Mouse (Mus musculus): ENCODE measurements around the gene Cyren. TPM values are rescaled to one million over a fixed set of nuclear protein-coding genes. Genes with fewer than 3 reads are reported as not detected.

The Cyren gene
- polyA plus RNA-seq (2016; fragmentation: Nextera tagmentation; extraction: Ambion mirVana): 12.0 and 16.1 TPM in 2 replicates

DNA sequence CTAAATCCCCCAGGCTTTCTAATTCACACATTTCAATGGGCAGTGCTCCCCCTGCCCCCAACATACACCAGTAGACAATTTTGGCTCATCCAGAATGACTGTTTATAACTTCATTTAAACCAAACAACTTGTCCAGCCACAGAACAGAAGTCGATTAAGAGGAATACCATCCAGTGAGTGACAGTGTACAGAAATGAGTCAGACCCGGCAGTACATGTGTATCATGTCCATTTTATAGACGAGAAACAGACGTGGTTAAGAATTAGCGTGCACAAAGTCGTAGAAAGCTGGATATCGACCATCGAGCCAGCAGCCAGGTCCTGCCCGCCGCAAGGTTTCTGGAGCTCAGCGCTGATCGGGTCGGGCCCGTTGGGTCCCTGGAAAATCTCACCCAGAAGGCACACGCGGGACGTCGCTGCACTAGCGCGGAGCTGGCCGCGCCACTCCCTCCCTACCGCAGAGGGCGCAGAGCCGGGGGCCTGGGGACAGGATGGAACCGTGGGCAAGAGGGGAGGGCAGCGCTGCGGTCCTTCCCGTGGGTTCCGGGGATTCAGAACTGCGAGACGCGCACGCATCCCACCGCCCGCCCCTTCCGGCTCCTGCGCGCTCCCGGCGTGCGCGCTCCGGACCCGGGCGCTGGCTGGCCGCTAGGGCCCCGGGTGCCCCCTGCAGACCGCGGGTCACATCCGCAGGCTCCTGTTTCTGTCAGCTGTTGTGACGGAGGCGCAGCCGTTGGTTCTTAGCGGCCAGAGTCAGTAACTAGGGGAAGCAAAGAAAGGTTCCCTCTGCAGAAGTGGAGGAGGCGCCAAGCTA, at the start of gene Cyren:
Cyren (minus strand) TSS at position 552 of the 813 bp plus-strand sequence.
- Histone ChIP-seq H3K4me3 (peak within 1 kb of the TSS; percentile 66), H3K9me3 (no peaks in the 10 kb centered on the region), H3K4me2 (replicated peaks) (peak within 1 kb of the TSS; percentile 75), H3K27me3 (replicated peaks) (no peaks in the 10 kb centered on the region), H3K9ac (peak within 1 kb of the TSS; percentile 75), H3K36me3 (peaks cover 18% of the 10 kb centered on the region), H3K4me1 (peaks cover 25% of the 10 kb centered on the region), H3K27ac (peak within 1 kb of the TSS; percentile 68)
- WGBS: 1% methylated on average over 56 of the region's 56 CpGs
- peak; percentile 93 for ATAC-seq (ENCODE audit: low FRiP score, low read depth)

DNA sequence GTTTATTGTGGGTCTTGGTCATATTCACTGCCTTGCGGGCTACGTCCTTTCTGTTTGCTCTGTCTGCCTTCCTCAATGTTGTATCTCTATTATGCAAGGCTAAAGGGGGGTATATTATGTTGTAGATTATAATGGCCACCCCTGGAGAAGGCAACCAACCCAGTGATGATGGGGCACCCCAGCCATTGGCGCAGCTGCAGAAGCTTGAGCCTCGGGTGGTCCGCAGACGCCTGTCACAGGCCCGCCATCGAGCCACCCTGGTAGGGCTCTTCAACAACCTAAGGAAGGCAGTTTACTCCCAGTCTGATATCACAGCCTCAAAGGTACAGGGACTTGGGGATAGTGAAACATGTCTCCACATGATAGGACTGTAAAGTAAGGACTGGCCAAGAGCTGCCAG, 49.7 kb upstream of the Cyren start:
- no peaks in the 10 kb centered on the region for H3K27me3 ChIP-seq (replicated peaks)
- 93% methylated on average over 8 of the region's 8 CpGs for WGBS
- no peaks in the 10 kb centered on the region for H3K4me1 ChIP-seq
- H3K4me3 ChIP-seq: no peak overlapping the region
- no peak overlapping the region for H3K27ac ChIP-seq
- H3K9ac ChIP-seq: no peak overlapping the region
- no peaks in the 10 kb centered on the region for H3K9me3 ChIP-seq
- no peak for ATAC-seq (ENCODE audit: low FRiP score, low read depth)
- H3K36me3 ChIP-seq: no peaks in the 10 kb centered on the region
- no peak overlapping the region for H3K4me2 ChIP-seq (replicated peaks)

DNA sequence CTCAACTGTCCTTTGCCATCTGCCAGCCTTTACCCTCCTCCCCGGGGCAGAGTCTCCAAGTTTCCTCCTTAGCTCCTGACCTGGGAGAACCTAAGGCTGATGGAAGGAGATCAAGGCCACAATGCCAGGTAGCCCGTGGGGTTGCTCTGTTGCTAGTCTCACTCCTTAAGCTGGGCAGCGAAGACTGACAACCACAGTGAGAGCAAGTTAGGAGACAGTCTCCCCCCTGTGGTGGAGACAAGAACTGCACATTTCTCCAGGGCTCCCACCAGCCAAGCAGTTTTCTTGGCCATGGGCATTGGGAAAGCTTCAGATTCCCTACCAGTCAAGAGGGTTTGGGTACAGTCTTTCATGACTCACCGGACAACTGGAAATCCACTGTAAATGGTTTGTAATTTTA, 49.3 kb upstream of the Cyren start:
- Histone ChIP-seq H3K27me3 (replicated peaks) (no peaks in the 10 kb centered on the region), H3K9me3 (no peaks in the 10 kb centered on the region), H3K4me1 (no peaks in the 10 kb centered on the region), H3K4me2 (replicated peaks) (no peak overlapping the region), H3K36me3 (no peaks in the 10 kb centered on the region), H3K4me3 (no peak overlapping the region), H3K9ac (no peak overlapping the region), H3K27ac (no peak overlapping the region)
- WGBS: 40% methylated on average over 4 of the region's 4 CpGs
- ATAC-seq (ENCODE audit: low FRiP score, low read depth): peak; percentile 58; the same call in 1 of the 2 replicates

DNA sequence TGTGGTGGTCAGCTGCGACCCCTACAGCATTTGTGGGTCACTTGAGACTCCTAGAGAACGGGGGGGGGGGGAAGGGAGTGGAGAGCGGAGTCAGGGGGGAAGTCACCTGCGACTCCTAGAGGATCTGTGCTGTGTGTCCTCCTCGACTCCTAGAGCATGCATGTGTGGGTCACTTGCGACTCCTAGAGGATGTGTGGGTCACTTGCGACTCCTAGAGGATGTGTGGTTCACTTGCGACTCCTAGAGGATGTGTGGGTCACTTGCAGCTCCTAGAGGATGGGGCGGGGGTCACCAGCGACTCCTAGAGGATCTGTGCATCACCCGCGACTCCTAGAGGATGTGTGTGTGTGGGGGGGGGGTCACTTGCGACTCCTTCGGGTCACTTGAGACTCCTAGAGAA, 44.1 kb upstream of the Cyren start:
- Histone ChIP-seq H3K4me3 (no peak overlapping the region), H3K27ac (no peak overlapping the region), H3K36me3 (no peaks in the 10 kb centered on the region), H3K9me3 (no peaks in the 10 kb centered on the region), H3K4me1 (no peaks in the 10 kb centered on the region), H3K27me3 (replicated peaks) (no peaks in the 10 kb centered on the region), H3K4me2 (replicated peaks) (no peak overlapping the region), H3K9ac (no peak overlapping the region)
- ATAC-seq (ENCODE audit: low FRiP score, low read depth): no peak
- 66% methylated on average over 14 of the region's 14 CpGs for WGBS

DNA sequence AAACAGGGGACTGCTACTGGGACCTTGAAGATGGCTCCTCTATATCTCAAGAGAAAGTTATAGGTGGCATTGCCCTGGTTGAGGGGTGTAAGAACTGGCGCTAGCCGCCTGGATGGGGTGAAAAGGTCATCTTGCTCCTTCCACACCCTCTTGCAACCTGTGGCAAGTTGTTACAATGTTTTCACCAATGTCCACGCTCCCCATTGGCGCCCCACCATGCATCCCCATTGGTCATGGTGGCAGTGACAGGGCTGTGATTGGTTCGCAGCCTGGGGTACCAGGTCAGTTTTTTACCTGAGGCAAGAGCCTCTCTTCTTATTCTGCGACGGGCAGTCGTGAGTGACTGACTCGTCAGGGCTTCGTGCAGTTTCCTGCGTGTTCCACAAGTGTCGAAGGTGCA, 42.8 kb upstream of the Cyren start:
- H3K9me3 ChIP-seq: no peaks in the 10 kb centered on the region
- H3K4me2 ChIP-seq (replicated peaks): no peak overlapping the region
- no peak overlapping the region for H3K9ac ChIP-seq
- H3K27me3 ChIP-seq (replicated peaks): no peaks in the 10 kb centered on the region
- H3K4me3 ChIP-seq: no peak overlapping the region
- 93% methylated on average over 12 of the region's 12 CpGs for WGBS
- no peaks in the 10 kb centered on the region for H3K4me1 ChIP-seq
- no peaks in the 10 kb centered on the region for H3K36me3 ChIP-seq
- H3K27ac ChIP-seq: no peak overlapping the region
- no peak for ATAC-seq (ENCODE audit: low FRiP score, low read depth)

DNA sequence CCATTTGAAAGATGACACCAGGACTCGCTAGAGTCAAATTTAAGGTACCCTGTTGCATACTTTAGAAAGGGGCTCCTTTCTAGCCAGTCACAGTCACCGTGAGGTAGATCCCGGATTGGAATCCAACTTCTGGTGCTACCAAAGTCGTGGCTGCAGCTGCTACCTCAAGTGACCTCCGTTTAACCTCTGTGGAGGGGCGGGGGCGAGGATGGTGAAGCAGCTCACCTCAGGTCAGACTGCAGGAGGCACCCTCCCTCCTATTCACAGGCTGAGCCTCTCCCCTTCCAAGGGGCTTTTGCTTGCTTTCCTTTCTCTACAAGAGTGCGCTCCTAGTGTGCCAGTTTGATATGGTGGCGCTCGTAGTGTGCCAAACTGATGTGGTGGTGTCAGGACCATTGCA, 42.1 kb upstream of the Cyren start, which contains the start of gene Stra8:
Stra8 (plus strand) TSS at position 208 of the 400 bp plus-strand sequence.
- Histone ChIP-seq H3K4me1 (no peaks in the 10 kb centered on the region), H3K36me3 (no peaks in the 10 kb centered on the region), H3K9me3 (no peaks in the 10 kb centered on the region), H3K4me3 (no peak within 1 kb of the TSS), H3K27me3 (replicated peaks) (no peaks in the 10 kb centered on the region), H3K9ac (no peak within 1 kb of the TSS), H3K4me2 (replicated peaks) (no peak within 1 kb of the TSS), H3K27ac (no peak within 1 kb of the TSS)
- 42% methylated on average over 10 of the region's 10 CpGs for whole genome bisulfite sequencing
- no peak for ATAC-seq (ENCODE audit: low FRiP score, low read depth)

DNA sequence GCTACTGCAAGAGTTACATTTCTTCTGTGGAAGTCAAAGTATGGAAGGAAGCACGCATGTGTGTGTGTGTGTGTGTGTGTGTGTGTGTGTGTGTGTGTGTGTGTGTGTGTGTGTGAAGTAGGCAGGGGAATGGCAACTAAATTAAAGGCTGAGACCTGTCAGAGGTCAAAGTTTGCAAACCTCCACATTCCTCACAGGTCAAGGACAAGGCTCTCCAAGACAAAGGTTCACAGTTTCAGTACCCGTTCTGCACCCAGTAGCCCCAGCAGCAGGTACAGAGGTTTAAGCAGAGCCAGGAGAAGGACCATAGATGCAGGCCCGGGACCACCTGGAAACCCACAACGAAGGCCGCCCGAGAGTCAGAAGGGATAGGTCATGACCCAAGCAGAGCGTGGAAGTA, 41.3 kb upstream of the Cyren start:
- Histone ChIP-seq H3K9me3 (no peaks in the 10 kb centered on the region), H3K27me3 (replicated peaks) (no peaks in the 10 kb centered on the region), H3K4me1 (no peaks in the 10 kb centered on the region), H3K4me2 (replicated peaks) (no peak overlapping the region), H3K4me3 (no peak overlapping the region), H3K27ac (no peak overlapping the region), H3K36me3 (no peaks in the 10 kb centered on the region), H3K9ac (no peak overlapping the region)
- ATAC-seq (ENCODE audit: low FRiP score, low read depth): no peak
- 83% methylated on average over 7 of the region's 7 CpGs for WGBS

DNA sequence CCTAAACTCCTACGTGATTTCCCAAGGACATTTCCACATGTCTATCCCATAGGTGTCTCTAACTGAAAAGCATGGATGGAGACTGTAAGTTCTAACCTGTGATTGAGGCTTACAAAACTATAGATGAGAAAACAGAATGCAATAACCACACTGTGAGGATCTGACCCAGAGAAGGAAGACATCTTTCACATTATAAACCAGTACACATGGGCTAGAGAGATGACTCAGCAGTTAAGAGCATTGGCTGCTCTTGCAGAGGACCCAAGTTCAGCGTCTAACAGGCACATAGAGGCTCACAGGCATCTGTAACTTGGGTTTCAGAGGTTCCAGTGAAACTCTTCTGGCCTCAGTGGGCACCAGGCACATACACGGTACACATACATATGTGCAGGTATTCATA, 36.6 kb upstream of the Cyren start:
- ATAC-seq (ENCODE audit: low FRiP score, low read depth): no peak

DNA sequence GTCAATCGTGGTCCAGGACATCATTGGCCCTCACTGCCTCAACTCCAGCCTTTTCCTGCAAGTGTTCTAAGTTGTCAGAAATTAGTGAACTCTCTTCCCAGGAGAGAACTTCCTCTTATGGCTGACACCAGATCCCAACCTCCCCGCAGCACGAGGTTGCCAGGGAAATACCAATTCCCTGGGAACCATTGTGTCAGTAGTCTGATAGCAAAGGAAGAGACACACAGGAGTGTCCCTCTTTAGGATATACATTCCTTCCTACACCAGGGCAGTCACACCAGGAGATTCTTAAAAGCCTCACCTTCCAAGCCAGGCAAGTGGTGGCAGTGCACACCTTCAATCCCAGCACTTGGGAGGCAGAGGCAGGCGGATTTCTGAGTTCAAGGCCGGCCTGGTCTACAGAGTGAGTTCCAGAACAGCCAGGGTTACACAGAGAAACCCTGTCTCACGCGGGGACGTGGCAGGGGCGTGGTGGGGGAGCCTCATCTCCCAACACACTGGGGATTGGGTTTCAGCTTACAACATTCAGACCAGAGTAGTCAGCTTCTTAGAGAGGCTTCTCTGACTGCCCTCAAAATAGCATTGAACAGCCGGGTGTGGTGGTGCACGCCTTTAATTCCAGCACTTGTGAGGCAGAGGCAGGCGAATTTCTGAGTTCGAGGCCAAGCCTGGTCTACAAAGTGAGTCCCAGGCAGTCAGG, 35.6 kb upstream of the Cyren start:
- H3K9ac ChIP-seq: no peak overlapping the region
- H3K36me3 ChIP-seq: no peaks in the 10 kb centered on the region
- no peak overlapping the region for H3K4me2 ChIP-seq (replicated peaks)
- peaks cover 9% of the 10 kb centered on the region for H3K4me1 ChIP-seq
- no peak for ATAC-seq (ENCODE audit: low FRiP score, low read depth)
- H3K4me3 ChIP-seq: no peak overlapping the region
- no peaks in the 10 kb centered on the region for H3K27me3 ChIP-seq (replicated peaks)
- H3K9me3 ChIP-seq: no peaks in the 10 kb centered on the region
- 82% methylated on average over 13 of the region's 13 CpGs for WGBS
- no peak overlapping the region for H3K27ac ChIP-seq

More for the DNA sequence above, 36.6 kb upstream of the Cyren start:
- no peaks in the 10 kb centered on the region for H3K9me3 ChIP-seq
- H3K4me3 ChIP-seq: no peak overlapping the region
- no peak overlapping the region for H3K27ac ChIP-seq
- no peaks in the 10 kb centered on the region for H3K27me3 ChIP-seq (replicated peaks)
- WGBS: 85% methylated on average over 3 of the region's 3 CpGs
- peaks cover 7% of the 10 kb centered on the region for H3K4me1 ChIP-seq
- H3K9ac ChIP-seq: no peak overlapping the region
- H3K4me2 ChIP-seq (replicated peaks): no peak overlapping the region
- no peaks in the 10 kb centered on the region for H3K36me3 ChIP-seq

DNA sequence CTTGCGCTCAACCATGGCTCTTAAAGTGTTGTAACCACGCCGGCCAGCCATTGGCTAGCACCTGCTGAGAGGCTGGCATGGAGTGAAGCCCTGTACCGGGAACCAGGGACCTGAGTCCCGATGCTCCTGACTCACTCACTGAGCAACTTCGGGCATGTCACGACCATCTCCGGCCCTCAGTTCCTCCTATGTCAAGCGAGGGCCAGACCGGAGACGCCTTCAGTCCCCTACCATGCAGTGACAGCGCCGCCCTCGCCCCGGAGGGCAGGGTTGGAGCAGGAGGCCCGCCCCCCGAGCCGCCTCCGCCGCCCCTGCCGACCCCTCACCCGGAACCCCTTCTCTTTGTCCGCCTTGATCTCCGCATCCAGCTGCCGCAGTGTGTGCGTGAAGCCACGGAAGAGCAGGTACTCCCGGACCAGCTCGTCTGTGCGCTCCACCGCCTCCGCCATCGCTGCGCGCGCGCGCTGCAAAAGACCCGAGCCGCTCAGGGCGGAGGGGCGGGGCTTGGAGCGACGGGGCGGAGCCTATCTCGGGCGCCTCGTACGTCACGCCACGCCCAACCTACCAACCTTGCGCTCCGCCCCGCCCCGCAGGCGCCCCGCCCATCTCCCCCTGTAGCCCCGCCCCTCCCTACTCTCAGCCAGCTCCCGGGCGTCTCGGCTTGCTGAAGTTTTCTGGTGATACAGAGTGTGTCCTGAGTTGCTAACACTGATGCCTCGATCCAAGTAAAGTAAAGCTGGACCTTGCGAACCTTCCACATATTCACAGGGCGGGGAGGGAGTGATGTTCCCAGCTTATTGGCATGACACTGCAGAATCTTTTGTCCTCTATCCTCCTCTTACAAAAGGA, 32.7 kb upstream of the Cyren start, which contains the start of gene Wdr91:
Wdr91 (minus strand) TSS at position 506 of the 849 bp plus-strand sequence.
- H3K9ac ChIP-seq: peak within 1 kb of the TSS; percentile 69
- H3K4me1 ChIP-seq: peaks cover 9% of the 10 kb centered on the region
- WGBS: under 1% methylated on average over 64 of the region's 64 CpGs
- no peak within 1 kb of the TSS for H3K27ac ChIP-seq
- H3K27me3 ChIP-seq (replicated peaks): no peaks in the 10 kb centered on the region
- peak within 1 kb of the TSS; percentile 77 for H3K4me2 ChIP-seq (replicated peaks)
- peaks cover 22% of the 10 kb centered on the region for H3K36me3 ChIP-seq
- ATAC-seq (ENCODE audit: low FRiP score, low read depth): peak; percentile 93
- H3K9me3 ChIP-seq: no peaks in the 10 kb centered on the region
- peak within 1 kb of the TSS; percentile 76 for H3K4me3 ChIP-seq

DNA sequence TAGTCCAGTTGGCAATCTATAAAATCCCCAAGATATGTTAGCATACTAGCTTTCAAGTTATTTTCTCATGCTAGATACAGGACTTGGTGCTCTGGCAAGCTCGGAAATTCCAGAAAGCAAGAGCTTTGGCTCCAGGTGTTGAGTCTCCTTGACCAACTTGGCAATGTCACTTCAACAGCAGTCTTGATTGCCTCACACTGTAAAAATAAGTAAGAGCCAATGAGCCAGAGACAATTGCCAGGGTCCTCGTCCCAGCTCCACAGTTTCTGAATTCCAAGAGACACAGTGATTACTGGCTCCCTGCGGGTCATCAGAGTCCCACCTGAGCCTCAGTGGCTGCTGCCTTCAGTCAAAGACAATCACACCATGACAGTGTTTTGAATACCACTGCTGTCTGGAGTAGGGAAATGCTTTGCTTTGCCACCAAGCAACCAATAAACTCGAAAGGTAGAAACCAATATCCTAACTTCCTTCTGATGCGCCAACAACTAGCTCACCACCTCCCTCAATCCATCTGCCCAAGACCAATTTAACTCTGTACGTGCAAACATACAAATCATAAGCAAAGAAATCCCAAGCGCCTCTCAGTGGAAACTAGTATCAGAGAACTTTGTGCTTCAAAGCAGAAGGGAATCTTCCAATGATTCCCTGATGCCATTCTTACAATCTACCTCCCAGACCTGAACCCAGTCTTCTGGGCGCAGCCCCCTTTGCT, 31.9 kb upstream of the Cyren start:
- Histone ChIP-seq H3K27ac (no peak overlapping the region), H3K9me3 (no peaks in the 10 kb centered on the region), H3K36me3 (peaks cover 30% of the 10 kb centered on the region), H3K4me3 (peak overlapping the region; percentile 76), H3K27me3 (replicated peaks) (no peaks in the 10 kb centered on the region), H3K9ac (peak overlapping the region; percentile 69), H3K4me1 (peaks cover 9% of the 10 kb centered on the region), H3K4me2 (replicated peaks) (peak overlapping the region; percentile 77)
- ATAC-seq (ENCODE audit: low FRiP score, low read depth): no peak
- 50% methylated on average over 8 of the region's 8 CpGs for WGBS
